Comparison of ENCODE assay signal across 30 mouse cellular contexts in genomic region chr2:100795578-100795977, GRCm38 (mm10).
DNase-seq lines count a peak whose midpoint lies in the region; ATAC-seq lines count a peak whose summit lies in the region.
"Had no signal": no experiment of that assay in that cellular context is flagged by ENCODE, and none has a peak within 500 bp of the region (broad histone marks: within the 10 kb centered on the region; RNA-seq: fewer than 3 reads in every experiment).

No protein-coding gene starts in this region.

- intact Hi-C loops in gastrocnemius, postnatal 14 days (cut with DNase I; ENCODE audit: low total_unique reads) = no loop called here

- no peak overlapping the region for H3K4me3 ChIP-seq in forebrain, embryonic 16.5 days (replicated peaks; ENCODE audit: low read length)
- H3K4me3 ChIP-seq: heart, embryonic 12.5 days; left cerebral cortex, adult 2 months; limb, embryonic 10.5 days; liver, embryonic 15.5 days; lung, embryonic 15.5 days; stomach, embryonic 15.5 days had no signal

- peak; percentile 57; the same call in 1 of the 2 replicates for ATAC-seq in forebrain, embryonic 16.5 days
- ATAC-seq: activated CD4-positive, CD25-positive, alpha-beta regulatory T cell, adult 4 months had no signal

- H3K27ac ChIP-seq in forebrain, embryonic 16.5 days (ENCODE audit: low read length) = no peak overlapping the region
- H3K27ac ChIP-seq: left cerebral cortex, adult 2 months; limb, embryonic 10.5 days; liver, embryonic 15.5 days; lung, embryonic 15.5 days; stomach, embryonic 15.5 days had no signal

- H3K27me3 ChIP-seq in forebrain, embryonic 16.5 days (replicated peaks; ENCODE audit: control insufficient read depth, insufficient read depth, low read length) = no peaks in the 10 kb centered on the region
- H3K27me3 ChIP-seq: CH12.LX; heart, embryonic 12.5 days; liver, embryonic 15.5 days; lung, embryonic 15.5 days; megakaryocyte, embryonic 14.5 days; stomach, embryonic 15.5 days had no signal

- no peaks in the 10 kb centered on the region for H3K4me1 ChIP-seq in forebrain, embryonic 16.5 days (replicated peaks; ENCODE audit: control insufficient read depth, insufficient read depth, low read length)
- H3K4me1 ChIP-seq: heart, embryonic 12.5 days; limb, embryonic 10.5 days; liver, embryonic 15.5 days; lung, embryonic 15.5 days; megakaryocyte, embryonic 14.5 days; stomach, embryonic 15.5 days had no signal

- WGBS in forebrain, embryonic 16.5 days = 61% methylated on average over 2 of the region's 2 CpGs

- peak; percentile 0 for DNase-seq in layer of hippocampus, adult 9-10 months (ENCODE audit: low spot score)
- DNase-seq in layer of hippocampus, postnatal 36 days = no peak
- peak; percentile 24 for DNase-seq in retina, embryonic 14.5 days (ENCODE audit: low spot score)
- DNase-seq in retina, postnatal 1 day = no peak
- DNase-seq in gastrocnemius, postnatal 14 days = no peak
- no peak for DNase-seq in adrenal gland, postnatal 4 days (ENCODE audit: low spot score in 2 of 2)
- DNase-seq: adrenal gland, postnatal 10 days; B cell, adult 2 months; cerebellum, adult 9-10 months; gastrocnemius, postnatal 25 days; heart, adult 18-20 months; heart, postnatal 10 days; kidney, adult 11 months; kidney, postnatal 4 days; layer of hippocampus, adult 9-11 months; liver; lung, postnatal 36 days; thymus, adult 18-20 months; thymus, postnatal 36 days had no signal

- no peaks in the 10 kb centered on the region for H3K36me3 ChIP-seq in forebrain, embryonic 16.5 days (ENCODE audit: control insufficient read depth, insufficient read depth)
- H3K36me3 ChIP-seq: G1E; heart, embryonic 12.5 days; limb, embryonic 10.5 days; liver, embryonic 15.5 days; lung, embryonic 15.5 days; stomach, embryonic 15.5 days had no signal

- H3K4me2 ChIP-seq in forebrain, embryonic 16.5 days (ENCODE audit: low read length) = no peak overlapping the region
- H3K4me2 ChIP-seq: heart, embryonic 12.5 days; liver, embryonic 15.5 days; lung, embryonic 15.5 days; stomach, embryonic 15.5 days had no signal

- no peak overlapping the region for H3K9ac ChIP-seq in forebrain, embryonic 16.5 days (replicated peaks; ENCODE audit: low read depth, low read length)
- H3K9ac ChIP-seq: heart, embryonic 12.5 days; liver, embryonic 15.5 days; lung, embryonic 15.5 days; stomach, embryonic 15.5 days had no signal

- no peaks in the 10 kb centered on the region for H3K9me3 ChIP-seq in forebrain, embryonic 16.5 days (ENCODE audit: control insufficient read depth, low read length)
- H3K9me3 ChIP-seq: G1E; heart, embryonic 12.5 days; limb, embryonic 10.5 days; liver, embryonic 15.5 days; lung, embryonic 15.5 days; megakaryocyte, embryonic 14.5 days; stomach, embryonic 15.5 days had no signal

Comparison
In these comparisons a context has a peak if more than half of its experiments do, and no peak if none do; other contexts are left out.
1. DNase-seq: peak in layer of hippocampus, adult 9-10 months (single experiment) and retina, embryonic 14.5 days (single experiment); none in layer of hippocampus, postnatal 36 days (0 of 2), retina, postnatal 1 day (single experiment), gastrocnemius, postnatal 14 days (single experiment) and adrenal gland, postnatal 4 days (0 of 2).